Mouse (Mus musculus) thymus, postnatal 14 days (tissue): Measurements from ENCODE around the gene Uqcc2.

Source experiments
- DNase-seq: peaks from one replicate; pipeline ENCODE4 v3.0.0; 2021

The Uqcc2 gene

DNA sequence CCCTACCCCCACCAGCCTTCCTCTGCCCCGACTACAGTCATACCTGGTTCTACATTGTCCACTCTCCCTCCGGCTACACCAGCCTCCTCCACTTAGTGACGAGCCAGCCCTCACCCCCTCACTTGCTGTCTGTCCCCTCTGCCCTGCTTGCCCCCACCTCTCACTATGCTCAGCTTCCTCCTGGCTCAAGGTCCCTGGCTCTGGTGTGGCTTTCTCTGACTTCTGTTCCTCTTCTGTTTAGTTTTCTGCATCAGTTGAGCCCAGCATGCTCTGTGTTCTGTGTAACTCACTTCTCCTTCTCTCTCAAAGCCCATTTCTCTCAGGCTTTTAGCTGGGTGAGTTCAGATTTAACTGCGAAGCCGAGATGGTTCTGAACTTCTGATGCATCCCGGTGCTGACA is 59.5 kb downstream of the Uqcc2 start:
- no peak for DNase-seq

DNA sequence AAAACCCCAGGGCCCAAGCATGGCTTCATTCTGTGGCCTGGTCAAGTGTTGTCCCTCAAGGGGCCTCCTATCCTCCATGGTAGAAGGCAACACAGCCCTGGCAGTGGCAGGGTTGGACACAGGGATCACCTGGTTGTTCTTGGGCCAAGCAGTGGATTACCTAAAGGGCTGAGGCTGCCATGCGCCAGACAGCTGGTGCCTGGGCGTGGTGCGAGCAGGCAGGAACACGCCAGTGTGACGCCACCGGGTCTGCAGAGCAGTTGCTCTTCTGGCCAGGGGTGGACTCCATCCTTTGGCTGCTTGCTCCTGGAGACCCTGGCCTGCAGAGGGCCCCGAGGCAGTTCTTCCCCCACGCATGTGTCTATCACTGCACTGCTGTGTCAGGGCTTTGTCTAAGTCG is 59.9 kb downstream of the Uqcc2 start:
- DNase-seq = no peak

DNA sequence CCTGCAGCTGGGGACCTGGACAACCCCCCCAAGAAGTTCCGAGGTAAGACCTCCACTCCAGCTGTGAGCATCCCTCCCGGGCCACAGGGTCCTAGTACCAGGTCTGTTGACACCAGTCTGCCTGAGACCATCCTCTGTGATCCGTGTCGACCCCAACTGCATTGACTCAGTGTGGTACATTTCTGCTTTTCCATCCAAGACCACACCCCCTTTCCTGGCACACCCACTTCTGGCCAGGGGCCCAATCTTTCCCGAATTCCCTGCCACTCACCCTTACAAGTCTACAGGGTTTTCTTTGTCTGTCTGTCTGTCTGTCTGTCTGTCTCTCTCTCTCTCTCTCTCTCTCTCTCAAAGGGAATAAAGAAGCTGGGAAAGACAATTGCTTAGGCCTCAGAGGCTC is 60.6 kb downstream of the Uqcc2 start:
- DNase-seq = no peak
